In genomic region chr11:86472771-86473171, GRCm38 (mm10) we compare ENCODE assay signal across 8 mouse cellular contexts. TPM values are rescaled to one million over a fixed set of nuclear protein-coding genes. Genes with fewer than 3 reads are reported as not detected.
DNase-seq lines count a peak whose midpoint lies in the region; ATAC-seq lines count a peak whose summit lies in the region.

No protein-coding gene starts in this region.

- 26% methylated on average over 7 of the region's 7 CpGs for WGBS in limb, embryonic 10.5 days
- WGBS in stomach, embryonic 14.5 days: 11% methylated on average over 7 of the region's 7 CpGs

- DNase-seq in gastrocnemius, adult 8-10 months (ENCODE audit: low spot score in 2 of 2): peak; percentile 26 to 35
- DNase-seq in gastrocnemius, postnatal 10 days: no peak
- peak; percentile 21 for DNase-seq in thymus, postnatal 14 days
- DNase-seq in thymus, postnatal 10 days (ENCODE audit: low spot score in 2 of 2): no peak
- peak; percentile 35 for DNase-seq in heart, adult 8-10 months (ENCODE audit: low spot score)
- no peak for DNase-seq in limb, embryonic 10.5 days (ENCODE audit: low spot score)
- DNase-seq in lung, postnatal 25 days (ENCODE audit: low spot score): no peak

- H3K27me3 ChIP-seq in limb, embryonic 10.5 days (ENCODE audit: low read depth, poor library complexity, severe bottlenecking): no peaks in the 10 kb centered on the region
- no peaks in the 10 kb centered on the region for H3K27me3 ChIP-seq in stomach, embryonic 14.5 days (ENCODE audit: control insufficient read depth, insufficient read depth, low read length)

- H3K4me2 ChIP-seq in stomach, embryonic 14.5 days (replicated peaks; ENCODE audit: low read depth, low read length): peak overlapping the region; percentile 41

- no peak overlapping the region for H3K9ac ChIP-seq in stomach, embryonic 14.5 days (replicated peaks; ENCODE audit: low read depth, low read length)

- H3K9me3 ChIP-seq in limb, embryonic 10.5 days (replicated peaks): no peaks in the 10 kb centered on the region
- no peaks in the 10 kb centered on the region for H3K9me3 ChIP-seq in stomach, embryonic 14.5 days (ENCODE audit: control insufficient read depth, low read depth, low read length)

- H3K4me3 ChIP-seq in limb, embryonic 10.5 days: peak overlapping the region; percentile 14; the same call in 1 of the 2 replicates
- H3K4me3 ChIP-seq in stomach, embryonic 14.5 days (ENCODE audit: low read depth, low read length): peak overlapping the region; percentile 5; the same call in 1 of the 2 replicates

- no peak for ATAC-seq in stomach, embryonic 14.5 days (ENCODE audit: insufficient number of reproducible peaks, insufficient read depth, low FRiP score, low read depth)

- H3K36me3 ChIP-seq in limb, embryonic 10.5 days: no peaks in the 10 kb centered on the region
- no peaks in the 10 kb centered on the region for H3K36me3 ChIP-seq in stomach, embryonic 14.5 days (ENCODE audit: control insufficient read depth, insufficient read depth, low read length)

- H3K4me1 ChIP-seq in limb, embryonic 10.5 days: peaks cover 28% of the 10 kb centered on the region
- H3K4me1 ChIP-seq in stomach, embryonic 14.5 days (ENCODE audit: control insufficient read depth, insufficient read depth, low read length): 0 out of 2 replicates have a peak, but pooled peaks cover 7% of the 10 kb centered on the region

- peak overlapping the region; percentile 50; the same call in 1 of the 2 replicates for H3K27ac ChIP-seq in limb, embryonic 10.5 days
- H3K27ac ChIP-seq in stomach, embryonic 14.5 days (ENCODE audit: low read length): peak overlapping the region; percentile 59; the same call in 1 of the 2 replicates

RNA-seq across cellular contexts. Expression of gene Rnft1, which starts 11.7 kb away (rescaled TPM):
- 10 to 100 TPM; 42.7 to 48.1 (median 45.0) TPM for total RNA-seq in gastrocnemius, adult 8-10 months (2022)
- 10 to 100 TPM; 43.5 to 55.6 TPM for total RNA-seq in gastrocnemius, postnatal 10 days (2021)
- 10 to 100 TPM; 25.4 to 30.0 (median 29.3) TPM for total RNA-seq in heart, adult 8-10 months (2022)
- polyA plus RNA-seq in limb, embryonic 10.5 days (2016; fragmentation: Nextera tagmentation; extraction: Ambion mirVana): 24.2 and 29.7 TPM in 2 replicates
- 52.4 and 54.2 TPM in 2 replicates for polyA plus RNA-seq in stomach, embryonic 14.5 days (2014; fragmentation: Nextera tagmentation; extraction: Ambion mirVana)

Comparison
In these comparisons a context has a peak if more than half of its experiments do, and no peak if none do; other contexts are left out.
1. DNase-seq: peak in gastrocnemius, adult 8-10 months (2 of 2), thymus, postnatal 14 days (single experiment) and heart, adult 8-10 months (single experiment); none in gastrocnemius, postnatal 10 days (single experiment), thymus, postnatal 10 days (0 of 2), limb, embryonic 10.5 days (single experiment) and lung, postnatal 25 days (single experiment).